Mouse (Mus musculus) erythroblast, adult 5-6 weeks (primary cell): ENCODE results near the gene Atp2a3. TPM values are rescaled to one million over a fixed set of nuclear protein-coding genes. Genes with fewer than 3 reads are reported as not detected.

Source experiments
- ATAC-seq: replicated peaks from 2 replicates; pipeline ENCODE4 v1.8.0; 2016; ENCODE audit warnings: moderate number of reproducible peaks, mild to moderate bottlenecking, moderate TSS enrichment, inconsistent platforms; ENCODE audit not compliant: poor library complexity, low FRiP score, severe bottlenecking
- total RNA-seq, 2 experiments: library from RNA; stranded (forward) in 1 of 2; stranded (reverse) in 1 of 2; fragments of 150-400 nt in 1 of 2; fragments of 200-764, 138-1000 nt in 1 of 2; gene quantifications; 2 replicates each; pipeline versions ENCODE4 v1.2.3 to v1.2.4; 2015 to 2017; ENCODE audit warnings: low replicate concordance in 2 of 2

Gene Atp2a3
- total RNA-seq, 2 experiments from 2014 or later, result 25.3 to 30.7 TPM

DNA sequence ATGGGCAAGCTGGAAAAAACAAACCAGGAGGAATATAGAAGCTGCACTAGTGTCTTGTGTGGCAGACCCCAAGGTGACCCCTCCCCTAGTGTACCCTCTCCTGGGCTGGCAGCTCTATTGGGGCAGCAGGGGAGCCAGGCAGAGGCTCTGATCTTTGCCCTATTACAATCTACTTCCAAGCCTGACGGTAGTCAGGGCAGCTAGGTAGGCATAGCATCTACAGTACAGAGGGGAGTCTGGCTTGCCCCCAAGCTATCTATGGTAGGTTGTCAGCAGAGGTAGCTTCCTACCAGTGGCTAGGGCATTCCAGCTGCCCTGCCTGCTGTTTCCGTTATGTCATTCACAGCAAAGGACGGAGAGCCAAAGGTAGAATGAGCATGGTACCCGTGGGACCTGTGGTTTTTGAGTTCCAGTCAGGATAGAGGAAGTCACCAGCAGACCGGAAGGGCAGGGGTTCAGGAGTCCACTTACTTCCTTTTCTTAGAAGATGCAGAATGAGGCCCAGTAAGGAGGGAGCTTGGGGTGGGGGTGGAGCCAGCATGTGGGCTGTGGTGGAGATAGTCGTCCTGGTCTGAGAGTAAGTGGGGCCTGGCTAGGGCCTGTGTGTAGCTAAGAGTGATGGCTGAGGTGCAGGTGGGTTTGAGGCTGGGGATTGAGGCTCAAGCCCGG, 63.4 kb downstream of the Atp2a3 start:
- ATAC-seq, result no peak

DNA sequence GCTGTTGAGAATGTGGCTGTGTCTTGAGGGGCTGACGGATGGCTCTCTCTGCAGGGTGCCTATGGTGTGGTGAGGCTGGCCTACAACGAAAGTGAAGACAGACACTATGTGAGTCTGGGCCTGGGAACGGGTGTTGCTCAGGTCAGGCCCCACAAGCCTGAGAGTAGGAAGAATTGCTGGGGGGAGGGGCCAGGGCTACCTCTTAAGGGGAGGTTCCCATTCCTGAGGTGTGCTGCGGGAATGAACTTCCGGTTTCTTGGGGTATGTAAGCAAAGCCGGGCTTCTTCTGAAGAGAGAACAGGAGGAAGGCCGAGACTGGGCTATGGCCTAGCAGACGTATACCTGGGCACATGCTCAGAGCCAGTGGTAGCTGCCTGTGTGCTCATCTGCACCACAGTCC, 66.0 kb downstream of the Atp2a3 start:
- ATAC-seq, result no peak

DNA sequence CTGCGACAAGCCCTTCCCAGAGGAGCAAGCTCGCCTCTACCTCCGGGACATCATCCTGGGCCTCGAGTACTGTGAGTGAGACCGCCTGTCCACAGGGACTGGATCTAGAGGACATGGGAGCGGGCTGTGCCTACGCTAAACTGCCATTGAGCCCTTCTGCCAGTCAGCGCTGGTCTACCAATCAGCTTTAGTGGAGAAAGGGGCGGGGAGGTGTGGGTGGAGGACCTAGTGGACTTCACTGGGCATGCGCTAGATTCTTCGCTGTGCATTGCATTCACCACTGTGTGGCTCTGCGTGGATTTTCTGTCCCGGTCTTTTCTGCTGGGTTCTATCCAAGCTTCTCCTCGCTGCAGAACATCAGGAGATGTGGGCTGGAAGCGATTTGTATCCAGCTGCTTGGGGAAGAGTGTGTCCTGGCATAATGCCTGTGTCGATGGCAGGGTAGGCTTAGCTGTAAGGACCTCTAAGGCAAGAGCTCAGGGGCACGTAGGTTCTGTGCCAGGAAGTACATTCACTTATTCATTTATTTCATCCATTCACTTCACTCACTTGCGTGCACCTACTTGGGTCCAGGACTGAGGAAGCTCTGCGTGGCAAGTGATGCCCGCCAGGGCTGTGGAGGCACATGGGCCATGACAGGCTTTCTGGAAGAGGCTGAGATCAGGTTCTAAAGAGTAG, 70.0 kb downstream of the Atp2a3 start:
- peak; percentile 77 for ATAC-seq

DNA sequence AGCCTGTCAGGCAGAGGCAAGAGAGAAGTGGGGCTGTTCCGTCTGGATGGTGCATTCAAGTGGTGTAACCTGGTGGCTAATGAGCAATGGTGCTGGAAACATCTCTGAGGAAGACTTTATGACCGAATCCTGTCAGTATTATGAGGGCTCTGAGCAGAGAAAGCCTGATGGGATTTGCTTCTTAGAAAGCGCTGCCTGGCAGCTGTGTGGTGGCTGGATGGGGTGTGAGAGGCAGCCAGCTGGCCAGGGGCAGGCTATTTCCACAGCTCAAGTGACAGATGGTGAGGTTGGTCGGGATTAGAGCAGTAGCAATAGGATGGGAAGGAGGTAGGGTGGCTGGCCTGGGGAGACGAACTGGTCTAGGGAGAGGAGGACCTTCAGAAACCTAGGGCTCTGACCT, 70.6 kb downstream of the Atp2a3 start:
- no peak for ATAC-seq

DNA sequence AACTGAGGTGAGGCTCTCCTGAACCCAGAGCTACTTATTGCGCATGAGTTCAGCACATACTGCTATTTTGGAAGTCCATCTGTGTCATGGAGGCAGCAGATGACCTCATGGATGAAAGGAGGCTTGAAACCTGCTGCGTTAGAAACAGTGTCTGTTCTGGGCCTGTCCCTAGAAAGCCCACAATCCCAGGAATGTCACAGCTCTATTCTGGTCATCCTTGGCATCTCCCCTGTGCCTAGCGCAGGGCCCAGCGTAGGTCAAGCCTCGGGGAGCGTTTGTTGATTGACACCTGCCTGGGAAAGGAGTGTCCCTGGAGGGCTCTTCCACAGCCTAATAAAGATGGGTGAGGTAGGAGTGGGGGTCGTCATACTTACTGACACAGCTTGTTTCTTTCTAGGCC, 75.1 kb downstream of the Atp2a3 start:
- no peak for ATAC-seq

DNA sequence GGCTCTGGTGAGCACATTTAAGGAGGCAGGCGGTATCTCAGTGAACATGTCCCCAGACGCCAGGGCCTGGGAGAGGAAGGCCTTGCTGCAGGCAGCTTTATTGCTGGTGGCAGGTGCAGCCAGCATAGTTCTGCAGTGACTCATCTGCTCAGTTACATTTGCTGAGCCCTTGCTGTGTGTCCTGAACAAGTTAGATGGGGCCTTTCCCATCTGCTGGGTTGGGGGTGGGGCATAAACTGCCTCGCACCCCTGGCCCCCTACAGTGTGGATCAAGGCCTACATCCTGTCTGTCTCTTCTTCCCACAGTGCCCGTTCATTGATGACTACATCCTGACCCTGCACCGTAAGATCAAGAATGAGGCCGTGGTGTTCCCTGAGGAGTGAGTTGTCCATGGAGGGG, 75.9 kb downstream of the Atp2a3 start:
- ATAC-seq, result no peak

DNA sequence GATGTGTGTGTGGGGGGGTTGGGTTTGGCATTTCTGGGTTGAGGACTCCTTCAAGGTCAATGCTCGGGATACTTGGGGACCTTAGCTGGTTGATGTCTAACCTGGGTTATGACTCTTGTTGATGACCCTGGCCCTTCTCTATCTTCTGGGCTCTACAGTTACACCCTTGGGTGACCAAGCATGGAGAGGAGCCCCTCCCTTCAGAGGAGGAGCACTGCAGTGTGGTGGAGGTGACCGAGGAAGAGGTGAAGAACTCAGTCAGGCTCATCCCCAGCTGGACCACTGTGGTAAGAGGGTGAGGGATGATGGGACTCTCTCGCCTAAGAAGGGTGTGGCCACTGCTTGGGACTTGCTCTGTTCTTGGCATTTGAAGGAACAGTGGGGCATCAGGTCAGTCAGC, 76.7 kb downstream of the Atp2a3 start:
- ATAC-seq, result no peak

DNA sequence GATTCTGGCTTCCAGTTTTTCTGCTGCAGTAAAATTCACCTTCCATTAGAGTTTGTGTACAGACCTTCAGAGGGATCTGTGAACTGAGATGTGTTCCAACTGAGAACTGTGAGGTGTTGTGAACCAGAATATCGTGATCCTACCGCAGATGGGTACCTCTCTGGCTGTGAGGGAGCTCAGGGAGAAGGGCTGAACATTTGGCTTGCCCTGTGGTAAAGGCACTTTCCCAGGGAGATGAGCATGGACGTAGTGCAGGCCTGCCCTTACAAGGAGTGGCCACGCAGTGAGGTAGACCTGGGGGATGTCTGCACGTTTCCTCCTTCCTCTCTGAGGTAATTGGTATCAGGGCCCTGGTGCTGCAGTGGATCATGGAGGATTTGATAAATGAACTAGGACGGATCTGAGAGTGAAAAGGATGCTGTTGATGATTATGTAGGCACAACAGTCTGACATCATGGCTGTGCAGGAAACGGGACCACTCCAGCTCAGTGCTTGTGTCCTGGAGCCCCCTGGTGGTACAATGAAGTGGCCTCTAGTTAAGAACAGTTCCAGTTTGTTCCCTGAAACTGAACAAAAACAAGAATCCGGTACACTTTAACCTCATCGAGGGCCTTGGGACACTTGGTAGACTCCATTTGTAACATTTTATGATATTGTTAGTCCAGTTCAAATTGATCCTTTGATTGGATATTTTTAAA, 78.3 kb downstream of the Atp2a3 start:
- ATAC-seq, result no peak

Other genes with a start within 250 kb of the Atp2a3 start
- gene Cyb5d2, start 165.0 kb upstream of the Atp2a3 start, total RNA-seq (2015; ENCODE audit: low replicate concordance), result 4.6 and 5.8 TPM in 2 replicates
- 4.5 and 5.2 TPM in 2 replicates for gene Cyb5d2, start 165.0 kb upstream of the Atp2a3 start, total RNA-seq (2017; ENCODE audit: low replicate concordance)
- 11.9 and 13.0 TPM in 2 replicates for gene Zzef1, start 164.9 kb upstream of the Atp2a3 start, total RNA-seq (2015; ENCODE audit: low replicate concordance)
- 14.4 and 15.2 TPM in 2 replicates for gene Zzef1, start 164.9 kb upstream of the Atp2a3 start, total RNA-seq (2017; ENCODE audit: low replicate concordance)
- 0.58 and 1.5 TPM in 2 replicates for gene P2rx1, start 37.9 kb downstream of the Atp2a3 start, total RNA-seq (2015; ENCODE audit: low replicate concordance)
- 1.5 and 3.2 TPM in 2 replicates for gene P2rx1, start 37.9 kb downstream of the Atp2a3 start, total RNA-seq (2017; ENCODE audit: low replicate concordance)
- not detected in 2 replicates for gene Camkk1, start 57.8 kb downstream of the Atp2a3 start, total RNA-seq (2015; ENCODE audit: low replicate concordance)
- gene Camkk1, start 57.8 kb downstream of the Atp2a3 start, total RNA-seq (2017; ENCODE audit: low replicate concordance), result 0.77 TPM in 1 of 2 replicates, not detected in the other
- gene Ncbp3, start 86.6 kb downstream of the Atp2a3 start, total RNA-seq (2015; ENCODE audit: low replicate concordance), result 3.7 and 5.0 TPM in 2 replicates
- 7.3 and 11.2 TPM in 2 replicates for gene Ncbp3, start 86.6 kb downstream of the Atp2a3 start, total RNA-seq (2017; ENCODE audit: low replicate concordance)
- gene Itgae, start 129.4 kb downstream of the Atp2a3 start, total RNA-seq (2015; ENCODE audit: low replicate concordance), result not detected in 2 replicates
- gene Itgae, start 129.4 kb downstream of the Atp2a3 start, total RNA-seq (2017; ENCODE audit: low replicate concordance), result 0.14 TPM in 1 of 2 replicates, not detected in the other
- 7.9 and 12.7 TPM in 2 replicates for gene Haspin, start 177.1 kb downstream of the Atp2a3 start, total RNA-seq (2015; ENCODE audit: low replicate concordance)
- gene Haspin, start 177.1 kb downstream of the Atp2a3 start, total RNA-seq (2017; ENCODE audit: low replicate concordance), result 13.1 and 16.7 TPM in 2 replicates
- not detected in 2 replicates for gene P2rx5, start 199.3 kb downstream of the Atp2a3 start, total RNA-seq (2015; ENCODE audit: low replicate concordance)
- gene P2rx5, start 199.3 kb downstream of the Atp2a3 start, total RNA-seq (2017; ENCODE audit: low replicate concordance), result not detected in 2 replicates
- gene Emc6, start 215.9 kb downstream of the Atp2a3 start, total RNA-seq (2015; ENCODE audit: low replicate concordance), result 12.5 and 25.2 TPM in 2 replicates
- 3.3 and 6.0 TPM in 2 replicates for gene Emc6, start 215.9 kb downstream of the Atp2a3 start, total RNA-seq (2017; ENCODE audit: low replicate concordance)
- gene Tax1bp3, start 215.9 kb downstream of the Atp2a3 start, total RNA-seq (2015; ENCODE audit: low replicate concordance), result 3.1 and 4.4 TPM in 2 replicates
- 2.5 and 4.0 TPM in 2 replicates for gene Tax1bp3, start 215.9 kb downstream of the Atp2a3 start, total RNA-seq (2017; ENCODE audit: low replicate concordance)
- 2.3 and 6.0 TPM in 2 replicates for gene Ctns, start 237.9 kb downstream of the Atp2a3 start, total RNA-seq (2015; ENCODE audit: low replicate concordance)
- 3.5 and 6.0 TPM in 2 replicates for gene Ctns, start 237.9 kb downstream of the Atp2a3 start, total RNA-seq (2017; ENCODE audit: low replicate concordance)
- gene Shpk, start 238.3 kb downstream of the Atp2a3 start, total RNA-seq (2015; ENCODE audit: low replicate concordance), result 2.1 TPM in 1 of 2 replicates, not detected in the other
- 1.5 and 2.4 TPM in 2 replicates for gene Shpk, start 238.3 kb downstream of the Atp2a3 start, total RNA-seq (2017; ENCODE audit: low replicate concordance)